Mouse (Mus musculus) spleen, adult 18-20 months (tissue): ENCODE results near the gene 4933427I04Rik.

ENCODE experiments used
- DNase-seq, 2 experiments: peaks; one replicate each; pipeline ENCODE4 v3.0.0; 2022; ENCODE audit warnings: mixed read lengths in 2 of 2

Gene 4933427I04Rik

GRCm38 (mm10) chr4:123859379-123859778, at the start of gene 4933427I04Rik:
Gene 4933427I04Rik, plus strand, starts transcription at chr4:123859679.
- no peak for DNase-seq

DNA sequence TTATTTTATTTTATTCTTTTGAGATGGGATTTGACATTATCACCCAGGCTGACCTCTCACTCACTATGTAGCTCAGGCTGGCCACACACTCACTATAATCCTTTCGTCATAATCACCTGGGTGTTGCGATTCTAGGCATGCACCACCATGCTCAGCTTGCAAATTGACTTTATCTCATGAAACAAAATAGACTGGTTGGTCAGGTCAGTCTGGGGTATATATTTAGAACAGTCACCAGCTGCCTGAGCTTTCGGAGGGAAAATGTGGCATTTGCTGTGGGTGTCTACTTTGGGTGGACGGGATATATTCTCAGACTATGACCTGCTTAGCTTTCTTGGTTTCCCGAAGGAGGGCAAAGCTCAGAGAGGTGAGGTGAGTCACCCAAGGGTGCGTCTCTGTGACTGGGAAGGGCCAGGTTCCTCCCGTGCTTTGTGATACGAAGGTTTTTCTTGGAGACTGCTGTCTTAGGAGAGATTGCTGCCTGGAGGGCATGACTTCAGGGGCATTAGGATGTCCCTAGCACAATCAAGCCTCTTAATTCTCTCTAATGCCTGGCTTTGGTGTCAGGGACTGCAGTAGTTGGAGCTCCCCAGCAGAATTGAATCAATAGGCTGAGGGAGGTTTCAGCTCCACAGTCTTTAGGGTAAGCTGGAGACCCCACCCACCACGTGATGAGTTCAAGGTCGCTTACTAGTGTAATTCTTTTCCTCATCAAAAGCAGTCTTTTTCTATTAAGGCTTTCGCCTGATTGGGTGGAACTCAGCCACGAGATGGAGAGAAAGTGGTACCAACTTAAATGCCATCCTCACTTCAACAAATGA, 48.8 kb upstream of the 4933427I04Rik start:
- DNase-seq: no peak

GRCm38 (mm10) chr4:123812525-123812924, 47.0 kb upstream of the 4933427I04Rik start:
- no peak for DNase-seq

- DNase-seq: no peak
Observed at GRCm38 (mm10) chr4:123814030-123814501, 45.4 kb upstream of the 4933427I04Rik start.

GRCm38 (mm10) chr4:123819093-123819610, 40.3 kb upstream of the 4933427I04Rik start:
- no peak for DNase-seq

DNA sequence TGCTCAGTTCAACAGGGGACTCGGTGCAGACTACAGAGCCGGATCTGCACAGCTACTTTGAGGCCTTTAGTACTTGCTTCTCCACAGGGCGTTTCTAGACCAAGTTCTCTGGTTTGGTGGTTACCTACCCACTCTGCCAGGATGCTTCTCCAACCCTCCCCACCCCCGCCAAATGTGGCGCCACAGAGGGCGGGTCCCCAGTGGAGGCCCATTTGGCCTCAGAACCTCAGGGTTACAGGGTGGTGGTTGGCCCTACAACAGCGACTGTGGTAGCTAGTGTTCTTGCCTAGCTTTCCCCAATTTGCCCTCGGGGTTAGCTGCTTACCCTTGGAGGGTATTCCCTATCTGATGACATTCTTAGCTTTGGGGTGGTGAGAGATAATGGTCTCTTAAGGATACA, 17.4 kb upstream of the 4933427I04Rik start:
- no peak for DNase-seq

- no peak for DNase-seq
Observed at GRCm38 (mm10) chr4:123856888-123857287, 2.6 kb upstream of the 4933427I04Rik start.

DNA sequence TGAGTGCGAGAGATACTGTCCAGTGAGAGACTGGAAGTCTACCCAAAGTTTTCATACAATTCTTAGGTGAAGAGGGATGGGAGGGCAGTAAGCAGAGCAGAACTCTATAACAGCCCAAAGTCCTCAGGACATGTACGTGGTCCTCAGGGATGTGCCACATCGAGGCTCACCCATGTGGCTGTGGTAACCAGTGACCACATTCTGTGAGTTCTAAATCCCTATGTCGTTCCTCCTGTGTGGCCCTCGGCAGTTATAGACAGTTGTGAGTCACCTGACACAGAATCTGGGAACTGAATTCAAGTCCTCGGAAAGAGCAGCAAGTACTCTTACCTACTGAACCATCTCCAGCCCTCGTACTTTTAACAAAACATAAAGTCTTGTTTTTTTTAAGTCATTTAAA, 1.4 kb upstream of the 4933427I04Rik start:
- DNase-seq: no peak

GRCm38 (mm10) chr4:123859803-123860202, 324 bp downstream of the 4933427I04Rik start:
- DNase-seq: no peak

- no peak for DNase-seq
Observed at GRCm38 (mm10) chr4:123860621-123861020, 1.1 kb downstream of the 4933427I04Rik start.

- DNase-seq: no peak
Observed at GRCm38 (mm10) chr4:123893726-123894125, 34.2 kb downstream of the 4933427I04Rik start.

- DNase-seq: no peak
Observed at GRCm38 (mm10) chr4:123894295-123894694, 34.8 kb downstream of the 4933427I04Rik start.

- peak in 1 of 2 experiments; percentile 47 for DNase-seq
Observed at GRCm38 (mm10) chr4:123898696-123899095, 39.2 kb downstream of the 4933427I04Rik start.

GRCm38 (mm10) chr4:123903432-123903831, 44.0 kb downstream of the 4933427I04Rik start:
- DNase-seq: no peak

DNA sequence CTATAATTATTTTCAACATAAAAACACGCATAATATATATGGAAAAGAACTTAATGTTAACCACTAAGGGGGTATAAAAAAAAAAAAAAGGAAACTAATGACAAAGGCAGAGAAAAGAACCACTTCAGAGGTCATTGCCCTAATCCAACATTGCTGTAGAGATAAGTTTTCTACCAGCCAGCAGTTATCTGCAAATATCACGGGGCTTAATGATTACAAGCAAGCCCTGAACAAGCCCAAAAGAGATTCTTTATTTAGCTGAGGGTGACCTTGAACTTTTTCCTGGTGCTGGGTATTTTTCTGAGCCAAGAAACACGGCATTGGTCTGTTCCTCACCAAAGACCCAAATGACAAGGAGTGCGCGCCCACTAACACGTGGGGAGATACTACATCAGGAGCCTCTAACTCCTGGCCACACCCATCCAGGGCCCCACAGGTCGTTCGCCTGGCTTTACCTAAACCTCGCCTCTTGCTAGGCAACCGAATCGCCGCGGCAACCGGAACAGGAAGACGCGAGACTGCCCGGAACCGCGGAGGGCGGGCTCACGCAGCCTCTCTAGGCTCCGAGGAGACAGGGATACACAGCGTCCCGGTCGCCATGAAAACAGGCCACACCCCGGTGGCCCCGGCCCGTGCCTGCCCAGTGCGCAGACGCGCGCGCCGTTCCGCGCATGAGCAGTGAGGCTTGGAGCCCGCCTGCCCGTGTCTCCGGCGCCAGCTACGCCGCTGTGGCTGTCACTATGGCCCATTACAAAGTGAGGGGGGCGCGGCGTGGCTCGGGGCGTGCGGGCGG, 45.0 kb downstream of the 4933427I04Rik start, which contains the start of gene Mycbp:
TSS of gene Mycbp (plus strand) at position 500 of the 793 bp plus-strand sequence.
- DNase-seq: peak; percentile 99 to 100

- DNase-seq: no peak
Observed at GRCm38 (mm10) chr4:123905126-123905668, 45.7 kb downstream of the 4933427I04Rik start.

DNA sequence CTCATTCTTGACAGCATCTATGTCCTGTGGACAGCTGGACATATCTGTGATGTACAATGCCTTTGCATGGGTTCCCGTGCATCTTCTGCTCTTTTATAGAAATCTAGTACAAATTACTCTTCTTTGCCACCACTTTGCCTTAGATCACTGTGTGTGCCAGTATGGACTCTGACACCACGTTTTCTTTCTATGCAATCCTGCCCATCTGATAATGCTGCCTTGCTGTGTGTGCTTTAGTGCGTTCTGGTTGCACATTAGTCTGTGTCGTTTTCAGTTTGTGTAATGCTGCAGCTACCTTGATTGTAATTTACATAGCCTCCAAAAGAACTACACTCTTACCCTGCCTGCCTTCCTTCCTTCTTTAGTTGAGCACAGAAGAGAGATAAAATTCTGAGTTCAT, 52.0 kb downstream of the 4933427I04Rik start:
- DNase-seq: no peak

DNA sequence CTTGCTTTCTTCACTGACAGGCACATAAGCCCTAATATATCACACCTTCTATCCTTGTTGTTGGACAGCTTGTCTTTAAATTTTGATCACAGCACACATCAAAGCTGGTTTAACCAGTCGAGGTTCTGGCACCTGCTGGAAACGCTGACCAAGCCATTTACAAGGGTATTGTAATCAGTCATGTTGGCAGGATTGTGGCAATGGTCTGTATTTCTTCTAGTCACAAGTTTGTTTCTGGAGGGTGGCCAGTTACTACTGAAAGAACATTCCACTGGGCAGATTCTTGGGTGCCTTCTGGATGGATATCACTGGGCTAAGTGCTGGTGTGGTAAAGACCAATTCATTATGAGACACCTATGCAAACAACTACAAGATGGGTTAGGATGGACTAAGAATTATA, 53.0 kb downstream of the 4933427I04Rik start:
- no peak for DNase-seq
